16 mouse cellular contexts compared by ENCODE assay signal in genomic region chr5:139333301-139334013, GRCm38 (mm10). TPM values are rescaled to one million over a fixed set of nuclear protein-coding genes. Genes with fewer than 3 reads are reported as not detected.
DNase-seq lines count a peak whose midpoint lies in the region; ATAC-seq and TF ChIP-seq lines count a peak whose summit lies in the region.
"Had no signal": no experiment of that assay in that cellular context is flagged by ENCODE, and none has a peak within 500 bp of the region (broad histone marks: within the 10 kb centered on the region; RNA-seq: fewer than 3 reads in every experiment).

No protein-coding gene starts in this region.

- no peaks in the 10 kb centered on the region for H3K27me3 ChIP-seq in stomach, embryonic 14.5 days (ENCODE audit: control insufficient read depth, insufficient read depth, low read length)
- H3K27me3 ChIP-seq: CH12.LX; hindbrain, embryonic 15.5 days; liver, embryonic 15.5 days had no signal

- H3K9me3 ChIP-seq in stomach, embryonic 14.5 days (ENCODE audit: control insufficient read depth, low read depth, low read length): no peaks in the 10 kb centered on the region
- H3K9me3 ChIP-seq: hindbrain, embryonic 15.5 days; liver, embryonic 15.5 days had no signal

- no peak overlapping the region for H3K4me2 ChIP-seq in stomach, embryonic 14.5 days (replicated peaks; ENCODE audit: low read depth, low read length)
- H3K4me2 ChIP-seq: hindbrain, embryonic 15.5 days; liver, embryonic 15.5 days had no signal

- WGBS in stomach, embryonic 14.5 days: 85% methylated on average over 16 of the region's 16 CpGs

- no peaks in the 10 kb centered on the region for H3K4me1 ChIP-seq in stomach, embryonic 14.5 days (ENCODE audit: control insufficient read depth, insufficient read depth, low read length)
- H3K4me1 ChIP-seq: hindbrain, embryonic 15.5 days had no signal

- no peak for DNase-seq in left cerebral cortex, adult 2 months (ENCODE audit: extremely low spot score in 1 of 2, low spot score in 2 of 2)
- no peak for DNase-seq in left cerebral cortex, adult 11 months (ENCODE audit: low spot score)
- DNase-seq in fat pad, adult 2 months (ENCODE audit: extremely low read depth, low read depth, low spot score): peak; percentile 59
- DNase-seq in kidney, adult 8-10 months: peak; percentile 49 to 63
- DNase-seq in B cell, adult 2 months: no peak
- DNase-seq in thymus, postnatal 4 days: no peak
- DNase-seq: adrenal gland, postnatal 36 days; embryo, embryonic 11 days; gastrocnemius, postnatal 25 days; layer of hippocampus, adult 9-11 months; left cerebral cortex, postnatal 4 days had no signal

- H3K36me3 ChIP-seq in stomach, embryonic 14.5 days (ENCODE audit: control insufficient read depth, insufficient read depth, low read length): peaks cover 21% of the 10 kb centered on the region

- no peak overlapping the region for H3K27ac ChIP-seq in left cerebral cortex, adult 2 months
- H3K27ac ChIP-seq in stomach, embryonic 14.5 days (ENCODE audit: low read length): peak overlapping the region; percentile 77; the same call in 1 of the 2 replicates
- H3K27ac ChIP-seq: hindbrain, embryonic 15.5 days; liver, embryonic 15.5 days had no signal

- no peak overlapping the region for H3K4me3 ChIP-seq in left cerebral cortex, adult 2 months
- no peak overlapping the region for H3K4me3 ChIP-seq in stomach, embryonic 14.5 days (ENCODE audit: low read depth, low read length)
- H3K4me3 ChIP-seq: hindbrain, embryonic 15.5 days; liver, embryonic 15.5 days had no signal

- intact Hi-C loops in left cerebral cortex, adult 2 months (cut with DNase I): no loop called here

- no peak overlapping the region for H3K9ac ChIP-seq in stomach, embryonic 14.5 days (replicated peaks; ENCODE audit: low read depth, low read length)
- H3K9ac ChIP-seq: hindbrain, embryonic 15.5 days; liver, embryonic 15.5 days had no signal

- TF ChIP-seq CTCF in left cerebral cortex, adult 2 months (IDR thresholded peaks at IDR 0.05): peak; percentile 6

- ATAC-seq in stomach, embryonic 14.5 days (ENCODE audit: insufficient number of reproducible peaks, insufficient read depth, low FRiP score, low read depth): no peak

RNA-seq across cellular contexts. Expression of gene Adap1, which starts 8.0 kb away (rescaled TPM):
- total RNA-seq in left cerebral cortex, adult 2 months (2021): 100 to 1,000 TPM; 242 to 256 TPM
- polyA plus RNA-seq in stomach, embryonic 14.5 days (2014; fragmentation: Nextera tagmentation; extraction: Ambion mirVana): 2.2 and 2.3 TPM in 2 replicates

RNA-seq across cellular contexts. Expression of gene Cox19, which starts 17.8 kb away (rescaled TPM):
- 10 to 100 TPM; 67.6 to 69.4 TPM for total RNA-seq in left cerebral cortex, adult 2 months (2021)
- polyA plus RNA-seq in stomach, embryonic 14.5 days (2014; fragmentation: Nextera tagmentation; extraction: Ambion mirVana): 105 and 120 TPM in 2 replicates

RNA-seq across cellular contexts. Expression of gene Cyp2w1, which starts 19.0 kb away (rescaled TPM):
- total RNA-seq in left cerebral cortex, adult 2 months (2021): not detected
- 6.3 and 6.8 TPM in 2 replicates for polyA plus RNA-seq in stomach, embryonic 14.5 days (2014; fragmentation: Nextera tagmentation; extraction: Ambion mirVana)
- total RNA-seq: adrenal gland, postnatal 36 days; CH12.LX; gastrocnemius, postnatal 25 days; left cerebral cortex, postnatal 4 days had no signal
- polyA plus RNA-seq: heart, embryonic 16.5 days; hindbrain, embryonic 15.5 days; liver, embryonic 15.5 days had no signal

RNA-seq across cellular contexts. Expression of gene Gpr146, which starts 44.0 kb away (rescaled TPM):
- 10 to 100 TPM; 12.5 to 13.9 TPM for total RNA-seq in left cerebral cortex, adult 2 months (2021)
- 1.3 and 1.5 TPM in 2 replicates for polyA plus RNA-seq in stomach, embryonic 14.5 days (2014; fragmentation: Nextera tagmentation; extraction: Ambion mirVana)

Comparison
In these comparisons a context has a peak if more than half of its experiments do, and no peak if none do; other contexts are left out.
1. DNase-seq: peak in fat pad, adult 2 months (single experiment) and kidney, adult 8-10 months (2 of 2); none in left cerebral cortex, adult 2 months (0 of 2), left cerebral cortex, adult 11 months (single experiment), B cell, adult 2 months (0 of 2) and thymus, postnatal 4 days (single experiment).